Mouse (Mus musculus): ENCODE measurements around the gene Lactbl1.

Gene Lactbl1

DNA sequence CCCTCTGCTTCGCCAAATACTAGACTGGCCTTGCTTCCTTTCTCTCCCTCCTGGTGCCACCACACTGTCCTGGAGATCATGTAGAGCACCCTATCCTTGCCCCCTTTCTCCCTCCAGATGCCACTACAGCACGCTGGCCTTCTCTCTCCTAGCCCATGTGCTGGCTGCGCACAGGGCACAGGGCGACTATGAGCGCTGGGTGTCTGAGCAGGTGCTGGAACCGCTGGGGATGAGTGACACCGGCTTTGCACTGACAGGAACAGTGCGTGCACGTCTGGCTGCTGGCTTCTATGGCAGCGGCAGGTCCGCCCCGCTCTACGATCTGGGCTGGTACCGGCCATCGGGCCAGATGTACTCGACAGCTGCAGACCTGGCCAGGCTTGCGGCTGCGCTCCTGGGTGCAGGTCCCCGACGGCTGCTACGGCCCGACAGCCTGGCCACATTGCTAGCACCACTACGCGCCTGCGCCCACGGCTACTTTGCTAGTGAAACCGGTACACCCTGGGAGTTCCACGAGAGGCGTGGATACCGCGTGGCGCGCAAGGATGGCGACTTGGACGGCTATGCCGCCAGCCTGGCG lies 14.7 kb downstream of the Lactbl1 start:
- DNase-seq (ENCODE audit: low spot score in 2 of 2): no peak

GRCm38 (mm10) chr4:136637563-136638229 lies 15.3 kb downstream of the Lactbl1 start:
- peak; percentile 55 to 77 for DNase-seq (ENCODE audit: low spot score in 2 of 2)

DNA sequence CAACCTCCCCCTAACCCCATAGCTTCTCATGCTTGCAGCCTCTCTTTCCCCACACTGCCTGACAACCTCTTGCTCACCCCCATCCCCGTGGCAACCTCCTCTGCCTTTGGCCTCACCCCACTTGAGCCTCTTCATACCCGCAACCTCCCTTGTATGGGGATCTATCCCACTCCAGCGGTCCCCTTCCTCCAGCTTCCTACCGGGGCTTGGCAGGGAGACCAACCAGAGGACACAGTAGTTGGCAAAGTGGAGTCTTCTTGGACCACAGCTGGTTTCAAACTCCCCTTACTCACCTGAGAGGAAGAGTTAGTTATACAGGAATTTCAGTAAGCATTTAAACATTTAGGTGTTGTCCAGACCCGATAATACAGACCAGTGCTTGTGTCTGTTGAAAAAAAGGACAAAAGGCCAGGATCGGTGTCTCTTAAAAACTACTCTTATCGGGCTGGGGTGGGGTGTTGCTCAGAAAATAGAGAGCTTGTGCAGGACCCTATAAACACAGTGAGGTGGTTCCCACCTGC lies 15.9 kb downstream of the Lactbl1 start:
- DNase-seq (ENCODE audit: low spot score in 2 of 2): no peak

DNA sequence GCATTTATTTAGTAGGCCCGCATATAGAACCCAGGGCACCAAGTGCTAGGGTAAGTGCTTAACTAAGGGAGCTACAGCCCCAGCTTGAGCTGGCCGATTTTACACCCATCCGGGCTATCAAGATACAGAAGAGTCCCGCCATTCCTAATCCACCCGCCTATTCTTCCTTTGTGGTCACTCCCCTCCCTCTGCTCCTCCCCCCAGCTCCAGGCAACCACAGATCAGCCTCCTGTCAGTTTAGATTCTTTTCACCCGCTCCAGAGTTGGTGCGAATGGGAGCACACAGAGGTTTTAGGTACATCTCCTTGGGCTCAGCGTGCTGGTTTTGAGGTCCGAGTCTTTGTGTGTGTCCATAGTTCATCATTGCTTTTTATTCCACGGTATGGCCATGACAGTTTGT lies 16.5 kb downstream of the Lactbl1 start:
- DNase-seq (ENCODE audit: low spot score in 2 of 2): no peak

DNA sequence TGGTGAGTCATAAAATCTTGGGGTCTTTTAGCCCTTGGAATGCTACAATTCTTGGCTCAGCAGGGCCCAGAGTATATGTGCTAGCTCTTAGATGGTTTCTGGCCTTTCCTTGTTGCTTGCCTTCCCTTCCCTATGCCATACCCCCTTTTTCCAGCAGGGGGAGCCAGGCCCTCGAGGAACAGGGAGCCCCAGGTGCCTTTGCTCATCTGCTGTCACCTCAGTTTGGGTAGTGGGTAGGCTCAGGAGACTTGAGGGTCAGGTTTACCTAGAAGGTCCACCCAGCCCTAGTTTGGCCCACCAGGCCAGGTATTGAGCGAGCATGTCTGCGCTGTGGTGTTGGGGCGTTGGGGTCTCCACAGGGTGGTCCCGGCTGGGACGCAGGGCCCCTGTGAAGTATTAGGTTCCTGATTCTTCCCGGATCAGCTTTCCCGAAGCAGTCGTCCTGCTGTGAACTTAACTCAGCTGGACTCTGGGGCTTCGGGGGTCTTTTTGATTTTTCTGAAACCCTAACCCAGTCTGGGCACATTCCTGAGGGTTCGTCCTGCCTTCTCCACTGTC lies 26.6 kb downstream of the Lactbl1 start:
- peak; percentile 87 to 95 for DNase-seq (ENCODE audit: low spot score in 2 of 2)

DNA sequence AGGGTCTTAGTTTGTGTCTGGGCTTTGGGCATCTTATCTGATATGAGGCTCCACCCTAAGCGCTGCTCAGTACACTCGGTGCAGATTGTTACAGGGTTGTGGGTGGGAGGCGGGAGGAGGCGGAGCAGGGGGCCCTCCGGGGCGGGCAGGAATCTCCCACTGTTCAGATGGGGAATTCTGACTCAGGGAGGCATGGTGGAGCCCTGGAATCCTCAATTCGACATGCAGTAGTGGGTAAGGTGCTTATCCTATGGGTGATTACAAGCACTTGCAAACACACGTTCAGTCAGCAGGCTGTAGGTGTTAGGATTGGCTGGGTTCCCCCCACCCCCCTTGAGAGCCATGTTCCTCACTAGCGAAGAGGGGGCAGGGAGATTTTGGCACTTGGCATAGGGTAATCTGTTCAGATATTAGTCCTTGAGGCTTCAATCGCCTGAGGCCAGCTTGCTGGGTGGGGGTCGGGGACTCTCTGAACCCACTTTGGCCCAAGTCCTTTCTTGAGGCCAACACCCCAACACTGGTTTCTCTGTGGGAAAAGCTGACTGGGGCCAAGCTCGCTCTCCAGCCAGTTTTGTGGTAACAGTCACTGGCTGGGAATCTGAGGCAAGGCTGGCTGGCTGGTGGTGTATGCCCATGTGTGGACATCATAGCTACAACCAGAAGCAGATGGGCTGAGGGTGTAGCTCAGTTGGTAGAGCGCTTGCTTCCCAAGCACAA lies 27.2 kb downstream of the Lactbl1 start:
- no peak for DNase-seq (ENCODE audit: low spot score in 2 of 2)

DNA sequence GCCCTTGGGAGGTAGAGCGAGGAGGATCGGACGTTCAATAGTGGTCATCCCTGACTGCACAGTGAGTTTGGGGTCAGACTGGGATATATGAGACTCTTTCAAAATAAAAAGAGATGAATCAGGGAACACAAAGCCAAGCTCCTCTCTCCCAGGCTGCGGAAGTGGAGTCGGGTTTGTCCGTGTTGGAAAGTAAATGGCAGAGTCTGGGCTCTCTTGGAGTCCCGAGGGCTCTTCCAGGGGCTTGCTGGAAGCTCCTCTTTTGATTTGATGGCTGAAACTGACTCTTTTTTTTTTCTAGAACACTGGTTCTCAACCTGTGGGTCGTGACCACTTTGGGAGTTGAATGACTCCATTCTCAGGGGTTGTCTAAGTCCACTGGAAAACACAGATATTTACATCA lies 27.8 kb downstream of the Lactbl1 start:
- DNase-seq (ENCODE audit: low spot score in 2 of 2): no peak

GRCm38 (mm10) chr4:136651357-136651811 lies 29.0 kb downstream of the Lactbl1 start:
- peak in 1 of 2 experiments; percentile 52 for DNase-seq (ENCODE audit: low spot score in 2 of 2)

- DNase-seq (ENCODE audit: low spot score in 2 of 2): peak in 1 of 2 experiments; percentile 65
Observed at GRCm38 (mm10) chr4:136651882-136652527, 29.6 kb downstream of the Lactbl1 start.

GRCm38 (mm10) chr4:136652528-136652910 lies 30.1 kb downstream of the Lactbl1 start:
- DNase-seq (ENCODE audit: low spot score in 2 of 2): peak in 1 of 2 experiments; percentile 75

DNA sequence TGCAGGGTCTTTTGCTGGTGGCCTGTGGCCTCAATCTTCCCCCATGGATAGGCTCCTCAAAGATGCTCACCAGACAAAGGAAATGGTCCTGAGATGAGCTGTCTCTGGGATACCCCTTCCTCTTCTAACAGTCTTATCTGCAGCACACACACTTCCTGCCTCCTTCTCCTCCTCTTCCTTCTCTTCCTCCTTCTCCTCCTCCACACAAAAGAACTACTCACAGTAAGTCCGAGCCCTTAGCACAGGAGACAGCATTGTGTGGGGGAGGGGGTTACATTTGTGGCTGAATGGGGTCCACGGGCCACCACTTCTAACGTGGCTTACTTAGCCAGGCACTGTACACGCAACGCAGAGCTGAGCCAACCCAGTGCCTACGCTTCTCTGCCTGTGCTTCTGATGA lies 30.6 kb downstream of the Lactbl1 start:
- DNase-seq (ENCODE audit: low spot score in 2 of 2): no peak

DNA sequence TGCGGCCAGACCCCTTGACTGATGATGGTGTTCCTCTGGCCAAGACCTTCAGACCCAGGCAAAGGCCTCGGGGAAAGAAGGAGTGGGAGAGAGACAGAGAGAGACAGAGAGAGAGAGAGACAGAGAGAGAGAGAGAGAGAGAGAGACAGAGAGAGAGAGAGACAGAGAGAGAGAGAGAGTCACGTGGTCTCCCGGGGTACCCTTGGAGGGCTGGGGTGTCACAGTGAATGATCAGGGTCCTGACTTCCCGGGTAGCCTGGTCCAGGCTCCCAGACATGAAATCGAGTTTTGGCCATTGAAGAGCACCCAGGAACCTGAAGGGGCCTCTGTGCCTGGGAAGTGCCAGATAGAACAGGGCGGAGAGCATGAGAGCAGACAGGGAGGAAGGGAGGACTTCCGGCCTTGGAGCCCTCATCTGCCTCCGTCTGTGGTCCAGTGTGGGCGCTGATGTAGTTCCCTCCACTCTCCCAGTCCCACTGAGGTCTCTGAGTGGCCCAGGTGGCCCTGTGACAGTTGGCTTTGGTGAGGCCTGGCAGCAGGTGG lies 31.3 kb downstream of the Lactbl1 start:
- no peak for DNase-seq (ENCODE audit: low spot score in 2 of 2)

DNA sequence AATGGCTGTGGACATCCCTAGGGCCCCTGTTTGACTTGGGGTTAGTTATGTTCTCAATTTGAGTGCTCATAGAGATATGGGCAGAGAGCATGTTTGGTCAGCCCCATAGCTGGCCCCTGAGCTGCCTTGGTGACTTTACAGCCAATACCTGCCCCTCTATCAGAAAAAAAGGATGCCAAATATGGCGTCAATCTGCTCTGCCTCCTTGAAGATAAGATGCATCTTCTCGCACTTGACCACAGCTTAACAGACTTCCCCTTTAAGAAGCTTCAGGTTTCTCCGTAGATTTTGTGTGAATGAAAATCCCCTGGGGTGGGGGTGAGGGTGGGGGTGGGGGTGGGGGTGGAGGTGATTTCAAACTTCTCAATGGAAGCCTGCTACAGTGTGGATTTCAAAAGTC lies 35.5 kb downstream of the Lactbl1 start:
- no peak for DNase-seq (ENCODE audit: low spot score in 2 of 2)

- DNase-seq (ENCODE audit: low spot score in 2 of 2): peak in 1 of 2 experiments; percentile 59
Observed at GRCm38 (mm10) chr4:136665068-136665467, 42.6 kb downstream of the Lactbl1 start.

GRCm38 (mm10) chr4:136666002-136666401 lies 43.6 kb downstream of the Lactbl1 start:
- DNase-seq (ENCODE audit: low spot score in 2 of 2): peak in 1 of 2 experiments; percentile 58

- no peak for DNase-seq (ENCODE audit: low spot score in 2 of 2)
Observed at GRCm38 (mm10) chr4:136667757-136668156, 45.3 kb downstream of the Lactbl1 start.

- no peak for DNase-seq (ENCODE audit: low spot score in 2 of 2)
Observed at GRCm38 (mm10) chr4:136672335-136673090, 50.1 kb downstream of the Lactbl1 start.

- no peak for DNase-seq (ENCODE audit: low spot score in 2 of 2)
Observed at GRCm38 (mm10) chr4:136675439-136675838, 53.0 kb downstream of the Lactbl1 start.

DNA sequence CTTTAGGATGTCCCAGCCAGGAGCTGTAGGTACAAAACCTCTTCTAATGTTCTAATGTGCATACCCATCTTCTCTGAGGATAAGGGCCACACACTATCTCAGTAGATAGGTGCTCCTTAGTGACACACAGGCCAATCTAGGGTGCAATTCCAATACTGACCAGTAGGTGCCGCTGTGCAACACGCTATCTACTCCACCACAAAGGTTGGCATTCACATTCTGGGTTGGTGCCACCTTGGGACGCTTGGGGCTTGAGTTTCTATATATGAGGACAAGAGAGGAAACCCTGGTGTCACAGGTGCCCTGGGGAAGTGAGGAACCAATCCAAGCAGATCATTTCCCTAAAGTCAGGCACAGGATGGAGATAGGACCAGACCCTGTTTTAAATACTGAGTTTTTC lies 56.1 kb downstream of the Lactbl1 start:
- DNase-seq (ENCODE audit: low spot score in 2 of 2): peak; percentile 94 to 95

DNA sequence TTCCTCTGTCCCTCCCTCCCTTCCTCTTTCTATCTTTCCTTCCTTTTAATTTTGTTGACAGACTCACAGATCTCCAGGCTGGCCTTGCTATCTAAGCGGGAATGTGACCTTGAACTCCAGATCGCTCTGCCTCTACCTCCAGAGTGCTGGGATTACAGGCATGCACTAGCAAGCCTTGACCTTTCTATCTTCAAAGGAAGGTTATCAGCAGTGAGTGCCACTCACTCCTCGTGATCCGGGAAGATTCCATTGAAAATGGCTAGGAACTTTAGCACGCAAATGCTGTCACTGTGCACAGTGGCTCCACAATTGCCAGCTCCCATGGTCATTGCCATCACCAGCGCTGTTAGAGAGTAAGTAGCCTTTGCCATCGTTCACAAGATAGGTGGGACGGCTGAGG lies 56.8 kb downstream of the Lactbl1 start:
- no peak for DNase-seq (ENCODE audit: low spot score in 2 of 2)

DNA sequence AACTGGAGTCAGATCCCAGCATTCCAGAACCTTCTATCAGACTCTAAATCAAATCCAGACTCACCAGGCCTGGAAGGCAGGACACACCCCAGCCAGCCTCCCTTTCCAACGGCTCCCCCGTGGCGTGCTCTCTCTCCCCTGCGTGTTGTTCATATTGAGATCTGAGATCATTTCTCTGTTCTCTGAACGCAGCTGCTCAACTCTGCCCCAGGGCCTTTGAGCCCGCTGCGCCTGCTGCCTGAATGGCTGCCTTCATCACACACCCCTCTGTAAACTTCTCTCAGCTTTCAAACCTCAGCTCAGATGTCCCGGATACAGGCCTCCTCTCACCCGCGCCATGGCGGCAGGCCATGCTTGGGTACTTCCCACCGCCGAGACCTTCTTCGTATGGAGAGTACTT lies 58.2 kb downstream of the Lactbl1 start:
- DNase-seq (ENCODE audit: low spot score in 2 of 2): no peak
